Mouse (Mus musculus) kidney, postnatal 10 days (tissue): ENCODE data around the gene Dntt.

ENCODE experiments used
- DNase-seq: peaks from one replicate; pipeline ENCODE4 v3.0.0; 2021; ENCODE audit warnings: mixed read lengths

Dntt gene

GRCm38 (mm10) chr19:41011676-41012075 is 17.4 kb upstream of the Dntt start:
- peak; percentile 34 for DNase-seq

GRCm38 (mm10) chr19:41013591-41013990 is 15.5 kb upstream of the Dntt start:
- DNase-seq = no peak

DNA sequence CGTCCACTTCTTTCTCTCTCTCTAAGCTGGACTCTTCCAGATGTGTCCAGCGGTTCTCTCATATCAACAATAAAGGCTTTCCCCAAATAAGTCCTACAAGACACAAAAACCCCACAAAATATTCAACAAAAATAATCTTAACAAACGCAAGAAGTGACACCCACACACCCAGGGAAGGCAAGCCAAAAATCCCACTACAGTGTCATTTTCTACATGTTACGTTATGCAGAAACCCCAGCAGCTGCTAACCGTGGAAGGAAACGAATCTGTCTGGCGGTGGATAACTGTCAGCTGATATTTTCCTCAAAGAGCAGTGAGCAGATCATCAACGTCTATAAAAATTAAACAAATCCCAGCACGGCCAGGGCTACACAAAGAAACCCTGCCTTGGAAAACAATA is 15.1 kb upstream of the Dntt start:
- no peak for DNase-seq

GRCm38 (mm10) chr19:41015951-41016716 is 12.9 kb upstream of the Dntt start:
- DNase-seq = peak; percentile 64

GRCm38 (mm10) chr19:41019164-41019675 is 9.9 kb upstream of the Dntt start:
- no peak for DNase-seq

DNA sequence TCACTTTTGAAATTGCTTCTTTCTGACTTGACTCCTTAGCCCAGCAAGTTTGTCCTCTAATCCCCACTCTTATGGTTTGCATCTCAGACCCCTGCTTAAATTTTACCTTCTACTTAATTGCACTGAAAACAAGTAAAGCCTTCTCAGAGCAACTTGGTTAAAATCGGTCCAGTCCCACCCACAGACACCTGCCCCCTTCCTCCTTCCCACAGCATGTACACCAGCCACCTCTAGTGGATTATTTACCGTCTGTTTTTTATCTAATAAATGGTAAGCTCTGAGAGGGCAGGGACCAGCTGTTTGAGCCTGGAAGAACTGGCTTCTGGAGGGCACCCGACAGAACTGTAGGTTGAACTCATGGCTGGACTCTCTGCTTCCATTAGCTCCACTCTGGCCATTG is 8.5 kb upstream of the Dntt start:
- DNase-seq = no peak

DNA sequence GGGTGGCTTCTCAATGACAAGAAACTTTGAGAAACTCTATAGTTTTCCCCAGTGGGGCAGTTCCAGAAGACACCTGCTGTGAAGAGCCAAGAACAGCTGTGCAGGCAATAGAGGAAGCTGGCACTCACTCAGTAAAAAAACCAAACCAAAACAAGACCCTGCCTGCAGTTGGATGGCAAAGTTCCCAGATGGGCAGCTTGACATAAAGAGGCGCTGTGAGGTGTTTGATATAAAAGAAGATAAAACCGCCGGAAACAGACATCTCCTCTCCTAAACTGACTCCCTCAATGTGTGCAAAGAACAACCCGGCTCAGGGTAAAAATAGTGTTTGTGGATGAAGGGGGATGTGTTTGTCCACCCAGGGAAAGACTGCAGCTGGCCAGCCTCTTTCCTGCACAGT is 6.8 kb upstream of the Dntt start:
- no peak for DNase-seq

- DNase-seq = no peak
Measured at GRCm38 (mm10) chr19:41026551-41026950, 2.5 kb upstream of the Dntt start.

DNA sequence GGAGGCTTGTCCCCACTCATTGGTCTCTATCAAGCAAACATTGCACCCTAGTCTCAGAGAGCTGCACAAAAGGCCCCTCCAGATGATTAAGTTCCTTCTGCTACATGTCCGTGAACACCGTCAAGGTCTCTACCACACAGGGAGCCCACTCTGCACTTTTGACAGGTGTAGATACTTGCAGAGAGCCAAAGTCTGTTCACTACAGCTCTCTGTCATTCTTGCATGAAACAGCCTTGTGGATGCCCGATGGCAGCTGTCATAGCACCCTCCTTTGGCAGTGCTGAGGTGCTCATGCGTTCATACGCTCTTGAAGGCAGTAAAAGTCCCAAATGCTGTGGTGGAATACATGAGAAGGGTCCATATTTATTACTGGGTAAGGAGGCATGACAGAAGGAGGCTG is 2.1 kb upstream of the Dntt start:
- no peak for DNase-seq

GRCm38 (mm10) chr19:41027601-41028000 is 1.5 kb upstream of the Dntt start:
- no peak for DNase-seq

DNA sequence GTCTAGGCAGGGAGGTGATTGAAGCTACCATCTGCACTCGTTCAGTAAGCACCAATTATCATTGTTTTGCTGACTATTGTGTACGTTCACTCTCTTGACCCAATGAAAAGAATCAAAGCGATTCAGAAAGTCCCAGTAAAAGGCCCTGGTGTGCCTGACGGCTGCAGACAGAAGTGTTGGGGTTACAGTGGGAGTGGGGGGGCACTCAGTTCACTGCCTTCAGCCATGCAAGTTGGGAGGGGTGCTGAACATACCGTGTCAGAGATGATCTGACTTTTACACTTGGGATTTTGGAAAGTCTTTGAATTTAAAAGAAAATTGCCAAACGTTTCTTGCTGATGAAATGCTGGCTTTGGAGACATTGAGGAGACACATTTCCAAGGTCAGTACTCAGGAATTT is 1.1 kb downstream of the Dntt start:
- no peak for DNase-seq

- peak; percentile 40 for DNase-seq
Measured at GRCm38 (mm10) chr19:41031009-41031408, 1.9 kb downstream of the Dntt start.

DNA sequence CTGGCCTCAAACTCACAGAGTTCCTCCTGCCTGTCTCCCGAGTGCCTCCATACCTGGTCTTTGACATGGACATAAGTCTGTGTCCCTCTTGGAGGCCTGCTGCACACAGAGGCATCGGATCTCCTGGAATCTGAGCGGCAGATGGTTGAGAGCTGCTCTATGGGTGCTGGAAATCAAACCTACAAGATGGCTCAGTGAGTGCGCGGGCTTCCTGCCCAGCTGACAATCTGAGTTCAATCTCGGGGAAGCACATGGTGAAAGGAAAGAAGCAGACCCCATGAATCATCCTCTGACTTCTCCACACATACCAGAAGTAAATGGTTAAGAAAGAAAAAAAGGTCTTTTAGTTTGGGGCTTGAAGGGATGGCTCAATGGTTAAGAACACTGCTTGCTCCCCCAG is 2.8 kb downstream of the Dntt start:
- DNase-seq = no peak

- DNase-seq = no peak
Measured at GRCm38 (mm10) chr19:41035809-41036551, 6.9 kb downstream of the Dntt start.

- no peak for DNase-seq
Measured at GRCm38 (mm10) chr19:41039110-41039509, 10.0 kb downstream of the Dntt start.

DNA sequence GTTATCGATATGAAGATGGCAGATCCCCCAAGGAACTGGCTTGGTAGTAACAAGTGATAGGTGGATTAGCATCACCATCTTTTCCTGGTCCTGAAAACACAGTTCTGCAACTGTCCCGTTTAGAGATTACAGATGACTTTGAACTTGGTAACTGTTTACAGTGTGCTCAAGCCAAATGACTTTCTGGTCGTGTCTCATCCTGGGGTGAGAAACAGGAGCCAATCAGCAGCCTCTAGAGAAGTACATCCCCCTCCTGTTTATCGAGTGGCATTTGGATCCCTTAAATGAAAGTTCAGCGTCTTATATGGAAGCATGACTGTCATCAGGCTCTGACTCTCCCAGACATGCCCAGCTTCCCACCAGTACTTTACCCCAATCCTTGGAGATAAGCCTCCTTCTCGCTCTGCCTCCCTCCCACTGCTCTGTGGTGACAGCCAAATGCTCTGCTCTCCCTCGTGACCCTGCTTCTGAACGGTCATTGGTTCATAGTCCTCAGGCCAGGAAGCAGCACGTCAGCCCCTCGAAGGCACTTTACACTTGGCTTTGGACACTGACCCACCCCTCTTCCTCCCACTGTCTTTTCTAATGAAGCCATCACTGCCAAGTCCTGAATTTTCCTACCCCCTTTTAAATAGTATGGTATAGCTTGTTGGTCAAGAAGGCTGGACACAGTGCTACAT is 16.2 kb downstream of the Dntt start:
- DNase-seq = no peak

DNA sequence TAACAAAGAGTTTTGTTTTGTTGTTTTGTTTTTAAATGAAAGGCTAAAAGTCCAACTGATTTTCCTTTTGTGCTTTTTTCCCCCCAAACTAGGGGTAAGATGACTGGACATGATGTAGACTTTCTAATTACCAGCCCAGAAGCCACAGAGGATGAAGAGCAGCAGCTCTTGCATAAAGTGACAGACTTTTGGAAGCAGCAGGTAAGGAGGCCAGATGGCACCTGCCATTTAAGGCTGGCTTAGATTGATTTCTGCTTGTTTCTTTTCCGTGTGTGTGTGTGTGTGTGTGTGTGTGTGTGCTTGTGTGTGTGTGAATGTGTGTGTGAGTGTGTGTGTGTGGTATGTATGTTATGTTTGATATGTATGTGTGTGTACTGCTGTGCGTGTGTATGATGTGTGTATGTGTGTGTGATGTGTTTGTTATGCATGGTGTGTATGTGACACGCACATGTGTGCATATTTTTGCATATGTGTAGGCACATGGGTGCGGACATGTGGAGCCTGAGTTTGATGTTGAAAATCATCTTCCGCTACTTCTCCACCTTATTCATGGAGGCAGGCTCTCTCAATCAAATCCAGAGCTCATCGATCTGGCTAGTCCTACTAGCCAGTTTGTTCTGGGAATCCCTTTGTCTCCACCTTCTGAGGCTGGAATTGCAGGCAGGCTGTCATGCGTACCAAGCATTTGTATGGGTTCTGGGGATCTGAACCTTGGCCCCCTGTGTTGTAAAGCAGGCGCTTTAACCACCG is 18.5 kb downstream of the Dntt start:
- DNase-seq = no peak

DNA sequence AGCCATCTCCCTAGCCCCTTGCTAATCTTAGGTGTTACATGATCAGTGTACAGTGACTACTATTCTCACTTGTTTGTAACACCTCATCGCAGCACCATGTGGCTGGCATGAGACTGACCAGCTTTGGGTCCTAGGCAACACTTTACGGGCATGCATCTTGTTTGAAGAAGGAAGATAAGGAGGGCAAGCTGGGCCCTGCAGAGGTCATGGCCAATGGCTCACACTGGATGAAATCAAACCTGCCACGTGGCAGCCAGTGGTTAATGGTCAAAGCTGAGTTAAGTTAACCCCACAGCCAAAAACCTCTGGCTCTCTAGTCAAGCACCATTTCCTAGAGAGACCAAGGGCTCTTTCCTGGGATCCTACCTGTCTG is 19.1 kb downstream of the Dntt start:
- no peak for DNase-seq

- DNase-seq = no peak
Measured at GRCm38 (mm10) chr19:41051714-41052113, 22.6 kb downstream of the Dntt start.

DNA sequence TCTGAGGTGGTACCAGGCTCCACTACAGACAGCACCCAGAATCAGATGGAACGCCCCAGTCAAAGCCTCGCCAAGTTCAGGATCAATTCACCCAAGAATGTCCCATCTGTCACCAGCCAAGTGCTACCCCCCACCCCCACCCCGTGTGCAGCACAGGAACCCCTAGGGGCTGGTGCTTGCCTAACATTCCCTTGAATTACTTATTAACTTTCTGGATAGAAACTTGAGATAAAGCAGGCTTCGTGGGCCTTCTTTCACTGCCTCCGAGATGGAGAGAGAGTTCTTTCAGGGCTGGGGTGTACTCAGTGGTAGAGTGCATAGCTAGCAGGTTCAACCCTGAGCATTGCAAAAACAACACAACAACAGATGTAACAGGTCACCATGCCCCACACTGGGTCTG is 23.2 kb downstream of the Dntt start:
- DNase-seq = no peak

DNA sequence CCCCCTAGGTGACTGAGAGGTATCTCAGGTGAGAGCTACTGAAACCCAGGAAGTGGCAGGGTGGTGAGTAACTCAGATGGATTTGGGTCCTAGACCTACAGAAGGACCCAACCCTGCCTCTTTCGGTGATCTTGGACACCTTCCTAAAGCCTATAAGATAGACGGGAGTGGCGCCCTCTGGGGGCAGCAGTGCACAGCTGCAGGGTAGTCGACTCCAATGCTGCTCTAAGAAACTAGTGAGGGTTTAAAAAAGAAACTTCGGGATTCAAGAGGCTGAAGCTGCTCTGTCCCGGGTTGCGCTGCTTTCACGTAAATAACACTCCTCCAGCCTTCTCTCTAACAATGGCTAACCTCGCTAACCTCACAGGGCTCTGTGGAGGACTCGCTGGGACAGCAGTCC is 24.5 kb downstream of the Dntt start:
- peak; percentile 51 for DNase-seq

GRCm38 (mm10) chr19:41054702-41055101 is 25.6 kb downstream of the Dntt start:
- DNase-seq = no peak

DNA sequence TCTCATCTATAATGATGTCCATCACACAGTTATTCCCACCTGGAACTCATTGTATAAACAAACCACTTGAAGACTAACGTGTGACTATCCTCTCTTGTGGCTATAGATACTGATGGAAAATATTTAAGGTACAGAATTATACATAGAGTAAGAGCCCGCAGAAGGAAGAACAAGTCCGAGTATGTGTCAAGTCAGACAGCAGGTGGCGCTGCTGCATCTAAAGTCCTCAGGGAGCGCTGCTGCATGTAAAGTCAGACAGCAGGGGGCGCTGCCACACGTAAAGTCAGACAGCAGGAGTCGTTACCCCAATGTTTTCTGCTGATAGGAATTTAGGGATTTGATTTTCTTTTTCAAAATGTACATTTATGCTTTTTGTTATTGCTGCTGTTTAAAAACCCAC is 42.4 kb downstream of the Dntt start:
- peak; percentile 93 for DNase-seq
